Mouse (Mus musculus) skeletal muscle tissue, adult 2 months (tissue): ENCODE measurements around the gene Atp2c2.

Experiments
- DNase-seq: peaks from one replicate; pipeline ENCODE4 v3.0.0-alpha.2; 2012; ENCODE audit warnings: low read depth, low spot score

The Atp2c2 gene

DNA sequence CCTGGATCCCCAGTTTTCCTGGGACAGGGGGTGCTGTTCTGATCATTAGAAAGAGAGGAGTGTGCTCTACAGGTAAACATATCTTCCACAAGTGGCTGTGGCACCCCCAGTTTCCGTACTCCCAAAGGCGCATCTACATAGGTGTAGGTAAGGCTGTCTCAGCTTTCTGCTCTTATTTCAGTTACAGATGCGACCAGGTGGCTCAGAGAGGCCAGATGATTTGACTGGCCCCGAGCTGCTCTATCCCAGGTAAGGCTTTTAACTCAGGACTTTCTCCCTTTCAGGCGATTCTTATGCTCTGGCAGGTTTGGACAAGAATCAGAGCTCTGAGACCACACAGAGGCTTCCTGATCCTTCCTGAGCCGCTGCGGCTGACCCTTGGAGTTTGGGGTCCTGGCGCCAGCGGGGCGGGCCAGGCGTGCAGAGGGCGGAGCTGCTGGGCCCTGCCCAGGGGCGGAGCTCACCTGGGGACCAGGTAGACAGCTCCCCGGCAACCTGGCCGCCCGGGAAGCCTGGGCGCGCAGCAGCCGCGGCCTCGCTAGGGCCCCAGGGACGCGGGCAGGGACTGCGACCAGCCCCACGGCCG lies at the start of gene Atp2c2:
TSS of gene Atp2c2 (plus strand) at position 461 of the 586 bp plus-strand sequence.
- no peak for DNase-seq

DNA sequence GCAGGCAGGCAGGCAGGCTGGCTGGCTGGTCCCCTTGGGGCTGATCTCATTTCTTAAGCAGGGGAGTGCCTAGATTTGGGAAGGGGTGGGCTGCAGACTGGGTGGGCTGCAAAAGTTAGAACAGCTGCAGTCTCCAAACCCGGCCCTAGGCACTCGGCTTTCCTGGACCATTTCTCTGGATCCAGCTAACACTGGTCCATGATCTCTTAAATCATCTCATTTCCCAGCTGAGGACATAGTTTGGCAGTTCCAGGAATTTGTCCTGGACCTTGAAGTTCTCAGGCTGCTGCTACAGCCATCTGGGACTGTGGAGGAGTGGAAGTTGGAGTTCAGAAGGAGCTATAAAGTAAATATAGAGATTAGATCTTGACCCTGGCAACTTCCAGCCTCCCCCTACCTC lies 48.5 kb upstream of the Atp2c2 start:
- peak; percentile 52 for DNase-seq

DNA sequence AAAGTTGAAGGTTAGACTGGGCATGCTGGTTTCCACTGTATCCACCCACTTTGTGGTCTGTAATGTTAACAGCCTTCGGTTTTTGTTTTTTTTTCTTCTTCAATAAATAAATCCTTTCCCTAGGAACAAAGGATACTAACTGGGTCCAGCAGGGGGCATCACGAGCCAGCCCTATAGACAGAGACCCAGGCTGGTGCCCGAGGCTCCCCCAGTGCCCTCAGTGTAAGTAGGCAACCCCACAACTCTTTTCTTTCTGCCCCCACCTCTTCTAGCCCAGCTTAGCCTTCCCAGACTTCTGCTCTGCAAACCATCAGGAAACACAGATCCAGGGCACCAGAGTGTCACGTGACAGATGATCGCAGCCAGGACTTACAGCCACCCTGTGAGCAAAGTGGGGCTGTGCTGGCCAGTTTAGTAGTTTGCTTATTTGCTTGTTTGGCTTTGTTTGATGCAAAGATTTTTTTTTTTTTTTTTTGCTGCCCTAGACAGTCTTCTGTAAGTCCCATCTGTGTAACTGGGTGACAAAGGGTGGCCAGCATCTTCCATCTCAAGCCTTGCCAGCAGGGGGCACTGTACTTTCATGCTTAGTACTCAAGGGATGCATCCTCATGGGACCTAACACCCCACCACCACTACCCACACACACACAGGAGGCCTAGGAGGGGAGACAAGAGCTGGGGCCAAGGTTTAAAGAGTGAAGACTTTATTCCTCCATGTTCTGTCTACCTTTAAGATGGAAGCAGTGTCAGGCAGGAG lies 42.9 kb upstream of the Atp2c2 start:
- no peak for DNase-seq

DNA sequence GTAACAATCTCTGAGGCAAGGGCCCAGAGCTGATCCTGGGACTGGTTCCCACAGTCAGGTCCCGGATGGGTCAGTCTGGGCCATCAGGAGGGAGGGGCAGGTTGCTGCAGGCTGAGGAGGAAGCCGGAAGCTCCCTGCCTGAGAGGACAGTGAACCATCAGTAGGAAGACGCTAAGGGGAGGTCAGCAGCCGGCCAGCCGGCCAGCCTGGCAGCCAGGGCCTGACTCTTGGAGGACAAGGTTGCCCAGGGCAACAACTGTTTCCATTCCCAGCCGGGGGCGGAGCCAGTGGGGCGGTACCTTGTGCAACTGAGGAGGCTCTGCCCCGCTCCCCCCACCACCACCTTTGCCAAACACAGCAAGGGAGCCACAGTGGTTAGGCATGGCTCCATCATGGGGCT lies 38.7 kb upstream of the Atp2c2 start:
- DNase-seq = peak; percentile 77

DNA sequence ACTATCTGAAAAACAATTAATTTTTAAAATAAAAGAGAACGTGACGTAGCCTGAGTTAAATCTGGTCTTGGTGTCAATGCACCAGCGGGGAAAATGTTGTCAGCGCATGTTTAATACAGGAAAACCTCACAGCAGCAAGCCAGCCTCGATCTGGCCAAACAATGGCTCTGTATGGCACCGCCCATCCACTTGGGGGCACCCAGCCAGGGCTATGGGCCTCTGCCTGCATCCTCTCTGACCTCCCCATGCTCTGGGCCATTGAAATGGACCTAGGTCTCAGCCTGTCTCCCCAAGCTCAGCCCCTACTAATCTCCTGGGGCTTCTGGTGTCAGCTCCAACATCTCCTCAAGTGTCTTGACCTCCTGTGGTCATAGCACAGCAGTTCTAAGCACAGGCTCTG lies 37.9 kb upstream of the Atp2c2 start:
- no peak for DNase-seq

DNA sequence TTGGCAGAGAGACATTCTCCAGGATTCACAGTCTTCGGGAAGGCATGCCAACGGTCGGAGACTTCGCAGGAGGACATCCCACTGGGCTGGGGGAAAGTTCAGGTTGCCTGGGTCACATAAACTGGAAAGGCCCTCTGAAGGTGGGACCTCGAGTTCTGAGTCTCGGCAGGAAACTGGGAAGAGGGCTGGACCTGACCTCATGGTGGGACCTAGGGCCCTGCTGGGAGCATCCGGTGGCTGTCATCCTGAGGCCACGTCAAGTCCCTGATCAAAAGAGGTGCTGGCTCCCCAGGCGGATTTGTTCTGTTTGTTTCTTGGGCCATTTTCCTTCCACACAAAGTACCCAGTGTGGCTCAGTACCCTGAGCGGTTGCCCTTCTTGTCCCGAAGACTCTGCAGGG lies 36.4 kb upstream of the Atp2c2 start:
- DNase-seq = no peak

DNA sequence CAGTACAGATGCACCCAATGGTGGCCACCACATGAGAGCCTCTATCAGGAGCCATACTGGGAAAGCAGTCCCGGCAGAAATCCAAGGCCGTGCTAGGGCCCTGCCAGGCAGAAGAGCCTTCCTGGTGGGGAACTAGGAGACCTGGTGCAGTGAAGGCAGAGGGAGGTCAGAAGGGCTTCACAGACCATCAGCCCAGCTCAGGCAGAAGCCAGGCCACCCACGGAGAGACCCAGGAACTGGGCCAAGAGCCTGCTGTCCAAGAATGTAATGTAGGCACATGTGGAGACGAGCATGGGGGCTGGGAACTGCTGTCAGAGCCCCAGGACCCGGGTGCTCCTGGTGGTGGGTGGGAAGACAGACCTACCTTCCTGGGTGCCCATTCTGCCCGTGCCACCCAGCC lies 34.5 kb upstream of the Atp2c2 start:
- DNase-seq = no peak

DNA sequence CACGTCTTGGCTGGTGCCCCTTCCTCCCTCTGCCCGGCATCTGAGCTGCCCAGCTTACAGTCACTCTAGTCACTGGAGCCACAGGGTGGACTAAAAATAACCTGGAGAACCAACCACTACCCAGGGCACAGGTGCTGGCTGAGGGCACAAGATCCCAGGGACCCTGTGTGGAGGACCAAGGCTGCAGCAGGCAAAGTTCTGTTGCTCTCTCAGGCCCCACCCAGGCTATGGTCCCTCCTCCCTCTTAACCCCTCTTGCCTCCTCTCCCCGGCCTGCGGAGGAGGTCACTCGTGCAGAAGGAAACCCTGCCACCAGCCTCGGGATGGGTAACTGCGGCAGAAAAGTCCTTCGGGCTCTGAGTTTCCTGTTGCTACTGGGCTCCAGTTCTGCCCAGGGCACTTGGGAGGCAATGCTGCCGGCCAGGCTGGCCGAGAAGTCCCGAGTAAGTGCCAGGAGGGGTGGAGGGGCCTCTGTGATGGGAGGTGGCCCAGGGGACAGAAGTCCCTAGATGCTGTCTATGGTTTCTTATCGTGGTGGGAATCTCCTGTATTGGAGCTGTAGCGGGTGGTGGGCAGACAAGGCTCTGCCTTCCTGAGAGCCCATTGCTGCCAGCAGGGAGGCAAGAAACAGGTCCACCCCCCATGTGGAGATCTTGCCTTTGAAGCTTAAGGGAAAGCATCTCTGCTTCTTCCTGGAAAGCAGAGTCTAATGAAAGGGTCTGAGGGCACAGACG lies 33.4 kb upstream of the Atp2c2 start, which contains the start of gene Wfdc1:
TSS of gene Wfdc1 (plus strand) at position 147 of the 733 bp plus-strand sequence.
- DNase-seq = peak; percentile 87

DNA sequence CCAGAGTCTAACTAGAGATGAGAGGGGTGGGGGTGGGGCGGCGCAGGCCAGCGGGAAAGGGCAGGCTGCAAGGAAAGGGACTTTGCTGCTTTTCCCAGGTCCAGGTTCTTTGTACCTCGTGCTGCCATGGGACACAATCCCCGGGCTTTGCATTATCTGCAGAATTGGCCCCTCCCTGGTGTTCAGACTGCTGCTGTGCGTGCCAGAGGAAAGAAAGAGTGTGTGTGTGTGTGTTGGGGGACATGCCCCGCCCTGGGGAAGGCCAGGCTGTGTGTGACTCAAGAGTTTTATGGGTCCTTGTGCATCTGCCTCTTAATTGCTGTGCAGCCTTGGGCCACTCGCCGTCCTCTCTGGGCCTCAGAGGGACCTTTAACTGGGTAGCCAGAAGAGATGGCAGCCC lies 31.4 kb upstream of the Atp2c2 start:
- DNase-seq = no peak

DNA sequence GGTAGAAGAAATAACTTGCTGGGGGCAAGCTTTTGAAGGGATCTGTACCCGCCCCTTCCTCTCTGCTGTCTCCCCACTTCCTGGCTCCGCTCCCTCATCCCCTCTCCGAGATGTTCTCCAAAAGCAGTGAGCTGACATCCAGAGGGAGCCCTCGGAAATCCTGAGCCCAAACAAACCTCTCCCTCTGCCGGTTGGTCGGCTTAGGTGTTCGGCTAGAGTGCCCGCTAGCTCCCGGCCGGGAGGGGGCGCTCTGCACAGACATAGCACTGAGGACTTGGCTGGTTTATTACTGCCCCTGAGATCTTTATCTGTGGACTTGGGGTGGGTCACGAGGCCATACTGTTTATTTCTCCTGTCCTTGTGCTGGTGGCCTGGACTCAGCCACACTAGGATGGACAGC lies 30.5 kb upstream of the Atp2c2 start:
- no peak for DNase-seq

DNA sequence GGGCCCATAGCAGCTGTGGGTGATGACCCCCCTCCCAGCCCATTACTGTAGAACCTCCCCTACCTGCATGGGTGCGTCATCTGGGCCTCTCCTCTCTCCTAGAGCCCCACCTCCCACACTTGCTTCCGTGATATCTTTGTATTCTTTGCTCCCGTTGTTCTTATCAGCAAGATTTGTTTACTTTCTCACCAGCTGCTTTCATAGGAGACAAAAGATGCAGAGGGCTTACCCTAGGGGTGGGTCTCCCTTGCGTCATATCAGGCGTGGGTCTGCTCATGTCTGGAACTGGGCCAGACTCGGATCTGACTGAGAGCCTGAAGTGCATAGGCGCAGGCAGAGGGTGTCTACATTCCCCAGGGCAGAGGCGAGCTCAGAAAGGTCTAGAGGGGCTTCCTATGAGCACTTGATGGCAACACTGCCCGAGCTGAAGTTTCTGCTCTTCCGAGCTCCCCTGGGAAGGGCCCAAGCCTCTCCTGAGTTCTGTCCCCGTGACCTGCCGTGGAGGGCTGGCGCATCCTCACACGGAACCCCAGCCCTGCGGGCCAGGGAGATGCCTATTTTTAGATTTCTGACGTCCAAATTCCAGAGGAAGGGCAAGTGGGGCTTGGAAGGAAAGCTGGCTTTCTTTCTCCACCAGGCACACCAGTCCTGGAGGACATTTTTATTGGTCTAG lies 29.3 kb upstream of the Atp2c2 start:
- DNase-seq = peak; percentile 92

DNA sequence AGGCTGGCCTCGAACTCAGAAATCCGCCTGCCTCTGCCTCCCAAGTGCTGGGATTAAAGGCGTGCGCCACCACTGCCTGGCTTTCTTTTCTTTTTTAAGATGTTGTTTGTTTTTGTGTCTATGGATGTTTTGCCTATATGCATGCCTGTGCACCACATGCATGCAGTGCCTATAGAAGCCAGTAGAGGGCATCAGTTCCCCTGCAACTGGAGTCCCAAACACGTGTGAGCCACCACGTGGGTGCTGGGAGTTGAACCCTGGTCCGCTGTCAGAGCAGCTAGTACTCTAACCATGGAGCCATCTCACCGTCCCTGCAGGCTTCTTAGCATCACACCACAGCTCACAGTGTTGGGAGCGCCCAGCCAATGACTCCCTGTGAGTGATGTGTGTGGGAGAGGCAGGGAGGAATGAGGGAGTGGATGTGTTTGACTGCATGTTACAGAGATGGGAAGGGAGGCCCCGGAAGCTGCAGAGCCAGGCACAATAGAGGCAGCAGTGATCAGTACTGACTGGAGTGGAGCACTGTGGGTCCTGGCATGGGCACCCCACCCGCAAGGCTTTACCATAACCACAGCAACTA lies 25.7 kb upstream of the Atp2c2 start:
- no peak for DNase-seq

DNA sequence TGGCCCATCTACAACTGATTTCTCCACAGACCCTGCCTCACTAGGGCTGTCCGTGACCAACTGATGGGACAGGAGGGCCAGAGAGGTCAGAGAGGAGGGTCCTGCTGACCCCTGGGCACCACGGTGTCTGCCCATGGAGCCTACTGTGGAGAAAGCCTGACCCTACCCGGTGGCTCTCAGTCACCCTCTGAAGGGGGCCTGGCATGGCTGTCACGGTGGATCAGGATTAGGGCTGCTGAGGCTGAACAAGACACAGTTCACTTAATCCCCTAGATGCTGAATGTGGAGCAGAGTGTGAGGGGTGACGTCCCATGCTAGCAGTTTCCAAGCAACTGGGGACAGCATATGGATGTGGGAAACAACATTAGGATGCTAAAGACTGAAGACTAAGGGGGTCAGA lies 24.4 kb upstream of the Atp2c2 start:
- DNase-seq = no peak

DNA sequence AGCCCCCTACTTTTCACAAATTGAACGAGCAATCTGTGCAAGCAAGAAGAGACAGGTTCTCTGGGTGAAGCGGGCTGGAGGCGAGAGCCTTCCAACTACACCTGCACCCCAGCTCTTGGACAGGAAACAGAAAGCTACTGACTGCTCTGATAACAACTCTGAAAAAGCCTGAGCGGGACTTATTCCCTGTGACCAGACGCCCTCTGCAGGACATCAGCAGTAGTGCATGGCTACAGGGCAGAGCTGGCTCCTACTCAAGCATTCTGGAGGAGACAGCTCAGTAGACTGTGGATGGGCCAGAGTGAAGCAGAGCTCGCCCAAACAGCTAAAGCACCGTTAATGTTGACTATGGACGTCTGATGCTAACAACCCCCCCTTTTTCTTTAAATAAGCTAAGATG lies 23.4 kb upstream of the Atp2c2 start:
- peak; percentile 94 for DNase-seq

DNA sequence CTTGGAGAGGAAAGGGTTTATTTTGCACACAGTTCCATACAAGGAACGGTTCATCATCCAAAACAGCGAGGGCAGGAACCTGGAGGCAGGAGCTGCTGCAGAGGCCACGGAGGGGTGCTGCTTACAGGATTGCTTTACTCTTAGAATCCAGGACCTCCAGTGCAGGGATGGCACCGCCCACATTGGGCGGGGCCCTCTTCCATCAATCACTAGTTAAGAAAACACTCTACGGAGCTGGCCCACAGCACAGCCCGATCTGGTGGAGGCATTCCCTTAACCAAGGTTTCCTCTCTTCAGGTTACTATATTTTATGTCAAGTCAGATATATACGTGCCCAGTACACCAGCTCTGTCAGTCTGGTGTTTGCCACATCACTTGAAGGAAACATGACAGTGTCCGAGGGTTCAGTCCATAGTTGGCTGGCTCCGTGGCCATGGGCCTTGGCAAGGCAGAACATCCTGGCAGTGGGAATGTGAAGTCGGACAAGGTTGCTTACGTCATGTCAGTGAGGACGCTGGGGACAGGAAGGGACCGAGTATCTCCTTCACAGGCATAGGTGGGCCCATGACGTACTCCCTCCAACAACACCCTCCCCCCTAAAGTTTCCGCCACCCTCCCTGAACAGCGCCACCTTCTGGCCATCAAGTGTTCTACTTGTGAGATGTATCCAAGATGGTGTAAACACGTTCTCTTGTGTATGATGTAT lies 21.5 kb upstream of the Atp2c2 start:
- no peak for DNase-seq

DNA sequence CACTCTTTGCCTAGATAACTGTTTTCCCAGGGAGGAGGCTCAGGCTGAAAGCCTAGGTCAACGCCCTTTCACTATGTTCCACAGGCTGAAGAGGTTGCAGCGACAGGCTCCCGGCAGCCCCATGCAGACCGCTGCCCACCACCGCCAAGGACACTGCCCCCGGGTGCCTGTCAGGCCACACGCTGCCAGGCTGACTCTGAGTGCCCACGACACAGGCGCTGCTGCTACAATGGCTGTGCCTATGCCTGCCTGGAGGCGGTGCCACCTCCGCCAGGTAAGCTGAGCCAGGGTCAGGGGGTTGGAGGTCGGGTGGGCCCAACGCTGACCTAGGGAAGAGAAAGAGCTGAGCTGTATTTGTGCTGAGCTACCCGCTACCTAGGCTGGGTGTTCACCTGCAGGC lies 20.6 kb upstream of the Atp2c2 start:
- DNase-seq = no peak

DNA sequence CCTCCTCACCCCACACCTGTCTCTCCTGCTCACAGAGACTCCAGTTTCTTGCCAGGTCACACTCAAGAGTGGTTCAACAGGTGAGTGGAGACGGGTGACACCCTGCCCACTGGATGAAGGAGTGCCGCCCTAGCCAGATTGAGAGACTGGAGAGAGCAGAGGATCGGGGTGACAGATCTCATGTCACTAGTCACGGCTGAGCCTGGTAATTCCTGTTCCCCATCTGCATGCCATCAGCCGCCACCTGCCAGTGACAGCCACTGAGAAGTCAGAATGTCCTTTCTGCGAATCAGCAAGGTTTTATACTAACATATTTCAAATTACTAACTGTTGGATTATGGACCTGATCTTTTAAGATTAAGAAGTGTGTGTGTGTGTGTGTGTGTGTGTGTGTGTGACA lies 9.2 kb upstream of the Atp2c2 start:
- DNase-seq = no peak

DNA sequence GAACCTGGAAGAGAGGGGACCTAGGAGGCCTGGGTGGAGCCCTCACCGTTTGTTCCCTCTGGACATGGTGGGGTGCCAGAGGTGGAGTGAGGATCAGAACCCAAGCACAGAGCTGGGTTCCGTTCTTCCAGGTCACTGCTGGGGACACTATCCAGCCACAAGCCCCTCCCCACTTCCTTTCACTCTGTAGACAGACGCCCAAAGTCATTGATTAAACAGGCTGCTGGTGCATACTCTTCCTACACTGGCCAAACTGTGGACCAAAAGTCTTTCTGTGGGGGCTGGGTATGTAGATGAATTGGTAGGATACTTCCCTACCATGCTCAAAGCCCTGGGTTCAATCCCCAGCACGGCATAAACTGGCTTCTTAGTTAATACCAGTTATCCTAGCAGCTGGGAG lies 7.8 kb upstream of the Atp2c2 start:
- DNase-seq = no peak

DNA sequence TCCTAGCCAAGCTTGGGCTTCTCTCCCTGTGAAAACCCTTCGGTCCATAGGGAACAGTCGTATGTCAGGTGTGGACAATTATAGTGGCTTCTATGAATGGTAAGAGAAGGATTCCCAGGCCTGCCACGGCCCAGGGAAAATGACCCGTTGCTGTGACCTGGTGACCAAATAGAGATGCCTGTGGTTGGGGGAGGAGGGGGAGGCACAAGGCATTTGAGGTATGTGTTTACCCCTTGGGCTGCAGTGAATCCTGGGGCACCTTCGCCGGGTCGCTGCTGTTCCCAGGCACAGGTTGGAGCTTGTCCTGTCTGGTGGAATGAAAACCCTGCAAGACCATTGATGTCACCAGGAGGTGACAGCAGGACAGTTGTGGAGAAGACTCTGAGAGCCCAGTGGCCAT lies 5.1 kb upstream of the Atp2c2 start:
- DNase-seq = no peak

DNA sequence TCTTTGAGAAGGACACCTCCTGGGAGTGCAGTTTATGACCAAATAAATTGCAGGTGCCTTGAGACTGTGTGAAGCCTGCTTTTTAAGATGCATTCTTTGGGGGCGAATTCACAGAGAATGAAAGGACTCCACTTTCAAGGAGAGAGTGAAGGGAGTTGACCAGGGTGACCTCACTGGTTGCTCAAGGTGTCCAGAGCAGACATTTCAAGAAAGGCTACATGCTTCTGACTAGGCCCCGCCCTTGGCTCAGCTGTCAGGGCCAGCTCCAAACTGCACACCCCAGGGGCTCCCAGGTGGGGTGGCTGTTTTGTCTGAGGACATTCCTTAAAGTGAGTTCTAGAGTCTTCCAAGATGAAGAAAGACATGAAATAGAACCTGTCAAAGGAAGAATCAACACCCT lies 2.6 kb upstream of the Atp2c2 start:
- DNase-seq = no peak

DNA sequence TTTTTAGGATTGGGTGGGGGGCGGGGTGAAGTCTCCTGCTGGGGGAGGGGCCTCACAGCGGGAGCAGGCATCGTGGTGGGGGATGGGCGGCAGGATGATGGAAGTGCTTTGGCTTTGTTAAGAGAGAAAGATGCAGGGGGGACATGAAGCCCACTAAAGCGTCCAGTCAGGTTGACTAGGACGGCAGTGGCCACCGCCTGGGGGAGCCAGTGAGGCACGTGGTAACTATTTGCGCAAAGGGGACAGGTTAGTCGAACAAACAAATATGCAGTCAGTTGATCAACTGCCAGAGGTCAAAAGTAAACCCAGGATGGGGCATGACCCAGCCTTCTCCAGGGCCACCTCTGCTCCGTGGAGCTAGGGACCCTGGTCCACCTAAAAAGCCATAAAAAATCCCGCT lies 849 bp upstream of the Atp2c2 start:
- DNase-seq = no peak
